In genomic region chr7:16876608-16877007, GRCm38 (mm10) we compare ENCODE assay signal across 7 mouse cellular contexts. TPM values are rescaled to one million over a fixed set of nuclear protein-coding genes. Genes with fewer than 3 reads are reported as not detected.
DNase-seq lines count a peak whose midpoint lies in the region; ATAC-seq lines count a peak whose summit lies in the region.

No protein-coding gene starts in this region.

- peak; percentile 20 to 30 for DNase-seq in thymus, adult 18-20 months
- no peak for DNase-seq in thymus, postnatal 0 days (ENCODE audit: low spot score)
- DNase-seq in hindlimb bud, embryonic 11.5 days (ENCODE audit: extremely low spot score, low read depth, low spot score), result peak; percentile 87
- peak; percentile 74 for DNase-seq in midbrain, embryonic 10.5 days (ENCODE audit: low spot score)
- DNase-seq in T-cell, adult 2 months (ENCODE audit: low spot score), result no peak
- DNase-seq in frontal cortex, postnatal 10 days (ENCODE audit: low spot score in 2 of 2), result no peak

- peak overlapping the region; percentile 89 for H3K4me2 ChIP-seq in embryonic facial prominence, embryonic 15.5 days (replicated peaks)

- peak overlapping the region; percentile 88 for H3K27ac ChIP-seq in embryonic facial prominence, embryonic 15.5 days (replicated peaks)
- peak overlapping the region; percentile 90 for H3K27ac ChIP-seq in midbrain, embryonic 10.5 days (replicated peaks)

- no peaks in the 10 kb centered on the region for H3K27me3 ChIP-seq in embryonic facial prominence, embryonic 15.5 days
- no peaks in the 10 kb centered on the region for H3K27me3 ChIP-seq in midbrain, embryonic 10.5 days (ENCODE audit: low read depth, poor library complexity, severe bottlenecking)

- peaks cover 18% of the 10 kb centered on the region for H3K36me3 ChIP-seq in embryonic facial prominence, embryonic 15.5 days
- peaks cover 13% of the 10 kb centered on the region for H3K36me3 ChIP-seq in midbrain, embryonic 10.5 days

- peak overlapping the region; percentile 83; the same call in 1 of the 2 replicates for H3K9ac ChIP-seq in embryonic facial prominence, embryonic 15.5 days

- no peaks in the 10 kb centered on the region for H3K9me3 ChIP-seq in embryonic facial prominence, embryonic 15.5 days (replicated peaks)
- no peaks in the 10 kb centered on the region for H3K9me3 ChIP-seq in midbrain, embryonic 10.5 days (replicated peaks)

- no peak for ATAC-seq in embryonic facial prominence, embryonic 15.5 days (ENCODE audit: insufficient number of reproducible peaks, low FRiP score, low TSS enrichment, low read depth)

- peak overlapping the region; percentile 87 for H3K4me3 ChIP-seq in embryonic facial prominence, embryonic 15.5 days (replicated peaks)
- H3K4me3 ChIP-seq in midbrain, embryonic 10.5 days, result peak overlapping the region; percentile 74

- 5% methylated on average over 13 of the region's 13 CpGs for WGBS in embryonic facial prominence, embryonic 15.5 days
- WGBS in midbrain, embryonic 10.5 days, result under 1% methylated on average over 13 of the region's 13 CpGs

- H3K4me1 ChIP-seq in embryonic facial prominence, embryonic 15.5 days, result peaks cover 40% of the 10 kb centered on the region
- peaks cover 55% of the 10 kb centered on the region for H3K4me1 ChIP-seq in midbrain, embryonic 10.5 days

RNA-seq across cellular contexts. Expression of gene Dact3, which starts 1.5 kb away (rescaled TPM):
- polyA plus RNA-seq in thymus, postnatal 0 days (2015; fragmentation: Nextera tagmentation; extraction: Ambion mirVana), result 0.13 and 0.18 TPM in 2 replicates
- polyA plus RNA-seq in embryonic facial prominence, embryonic 15.5 days (2015; fragmentation: Nextera tagmentation; extraction: Ambion mirVana), result 5.4 and 6.3 TPM in 2 replicates
- polyA plus RNA-seq in midbrain, embryonic 10.5 days (2016; fragmentation: Nextera tagmentation; extraction: Ambion mirVana), result 1.9 and 2.2 TPM in 2 replicates

RNA-seq across cellular contexts. Expression of gene Gng8, which starts 15.0 kb away (rescaled TPM):
- polyA plus RNA-seq in thymus, postnatal 0 days (2015; fragmentation: Nextera tagmentation; extraction: Ambion mirVana), result 0.44 and 0.85 TPM in 2 replicates
- 27.8 and 36.3 TPM in 2 replicates for polyA plus RNA-seq in embryonic facial prominence, embryonic 15.5 days (2015; fragmentation: Nextera tagmentation; extraction: Ambion mirVana)
- polyA plus RNA-seq in midbrain, embryonic 10.5 days (2016; fragmentation: Nextera tagmentation; extraction: Ambion mirVana), result 5.4 and 8.5 TPM in 2 replicates

RNA-seq across cellular contexts. Expression of gene Ptgir, which starts 29.7 kb away (rescaled TPM):
- polyA plus RNA-seq in thymus, postnatal 0 days (2015; fragmentation: Nextera tagmentation; extraction: Ambion mirVana), result 1.9 and 2.6 TPM in 2 replicates
- 2.5 and 3.1 TPM in 2 replicates for polyA plus RNA-seq in embryonic facial prominence, embryonic 15.5 days (2015; fragmentation: Nextera tagmentation; extraction: Ambion mirVana)
- polyA plus RNA-seq in midbrain, embryonic 10.5 days (2016; fragmentation: Nextera tagmentation; extraction: Ambion mirVana), result 0.17 and 0.56 TPM in 2 replicates

RNA-seq across cellular contexts. Expression of gene Prkd2, which starts 33.9 kb away (rescaled TPM):
- 70.6 and 80.0 TPM in 2 replicates for polyA plus RNA-seq in thymus, postnatal 0 days (2015; fragmentation: Nextera tagmentation; extraction: Ambion mirVana)
- 22.1 and 23.0 TPM in 2 replicates for polyA plus RNA-seq in embryonic facial prominence, embryonic 15.5 days (2015; fragmentation: Nextera tagmentation; extraction: Ambion mirVana)
- 11.1 and 11.8 TPM in 2 replicates for polyA plus RNA-seq in midbrain, embryonic 10.5 days (2016; fragmentation: Nextera tagmentation; extraction: Ambion mirVana)

RNA-seq across cellular contexts. Expression of gene Calm3, which starts 47.3 kb away (rescaled TPM):
- polyA plus RNA-seq in thymus, postnatal 0 days (2015; fragmentation: Nextera tagmentation; extraction: Ambion mirVana), result 201 and 212 TPM in 2 replicates
- polyA plus RNA-seq in embryonic facial prominence, embryonic 15.5 days (2015; fragmentation: Nextera tagmentation; extraction: Ambion mirVana), result 117 and 138 TPM in 2 replicates
- 174 and 180 TPM in 2 replicates for polyA plus RNA-seq in midbrain, embryonic 10.5 days (2016; fragmentation: Nextera tagmentation; extraction: Ambion mirVana)

Comparison
In these comparisons a context has a peak if more than half of its experiments do, and no peak if none do; other contexts are left out.
1. DNase-seq: peak in thymus, adult 18-20 months (2 of 2), hindlimb bud, embryonic 11.5 days (single experiment) and midbrain, embryonic 10.5 days (single experiment); none in thymus, postnatal 0 days (single experiment), T-cell, adult 2 months (single experiment) and frontal cortex, postnatal 10 days (0 of 2).